Mouse (Mus musculus) left cerebral cortex, postnatal 10 days (tissue): ENCODE measurements around the gene Phrf1. TPM values are rescaled to one million over a fixed set of nuclear protein-coding genes. Genes with fewer than 3 reads are reported as not detected.
"Not testable (repeated sequence)": the region's sequence is repeated elsewhere in the genome, so short reads cannot be mapped to it uniquely, and the experiment has no call there.

Experiments
- DNase-seq, 2 experiments: peaks; one replicate each; pipeline ENCODE4 v3.0.0; 2021 to 2022; ENCODE audit warnings: low spot score in 2 of 2, mixed read lengths in 1 of 2; ENCODE audit errors: extremely low spot score in 1 of 2
- intact Hi-C: fragments of 180-260 bp; cut with DNase I; formaldehyde crosslinking; loops from one replicate; pipeline ENCODE4 v1.15.1; 2025
- total RNA-seq, 2 experiments: library from RNA; stranded (reverse); gene quantifications; 2 replicates each; pipeline ENCODE4 v1.2.3; 2021

Phrf1 gene
- total RNA-seq, 2 experiments from 2014 or later = 63.6 to 69.6 TPM

DNA sequence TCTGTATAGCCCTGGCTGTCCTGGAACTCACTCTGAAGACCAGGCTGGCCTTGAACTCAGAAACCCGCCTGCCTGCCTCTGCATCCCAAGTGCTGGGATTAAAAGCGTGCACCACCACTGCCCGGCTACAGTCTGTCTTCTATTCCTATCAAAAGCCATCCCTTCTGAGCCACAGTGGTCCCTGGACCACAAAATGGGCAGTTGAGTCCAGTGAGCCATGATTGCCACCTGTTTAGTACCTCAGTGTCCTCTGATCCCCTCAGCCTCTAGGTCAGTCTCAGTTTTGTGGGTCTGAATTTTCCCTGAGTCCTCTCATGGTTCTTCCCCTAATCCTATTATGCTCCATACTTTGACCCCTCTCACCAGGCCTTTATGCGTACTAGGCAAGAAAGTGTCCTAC is 788 bp upstream of the Phrf1 start:
- DNase-seq = no peak
- intact Hi-C loops = no loop called here

- intact Hi-C loops = no loop called here
- no peak for DNase-seq
These were observed 1.1 kb downstream of the Phrf1 start for GRCm38 (mm10) chr7:141229702-141230101.

DNA sequence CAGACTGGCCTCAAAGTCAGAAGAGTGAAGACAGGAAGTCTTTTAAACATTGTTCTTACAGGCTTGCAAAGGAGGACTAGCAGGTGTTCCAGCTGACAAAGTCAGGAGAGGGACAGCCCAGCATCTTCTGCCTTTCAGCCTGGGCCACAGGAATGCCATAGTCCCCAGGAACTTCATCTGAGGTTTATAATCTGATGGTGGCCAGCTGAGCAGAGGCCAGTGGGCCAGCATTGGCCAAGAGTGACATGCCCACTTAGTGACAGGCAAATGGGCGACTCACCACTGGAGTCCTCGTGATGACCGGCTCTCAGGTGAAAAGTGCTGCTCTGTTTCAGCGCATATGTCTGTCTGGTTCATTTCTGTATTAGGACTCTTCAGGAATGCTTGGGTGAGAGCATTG is 2.0 kb downstream of the Phrf1 start:
- intact Hi-C loops = no loop called here

DNA sequence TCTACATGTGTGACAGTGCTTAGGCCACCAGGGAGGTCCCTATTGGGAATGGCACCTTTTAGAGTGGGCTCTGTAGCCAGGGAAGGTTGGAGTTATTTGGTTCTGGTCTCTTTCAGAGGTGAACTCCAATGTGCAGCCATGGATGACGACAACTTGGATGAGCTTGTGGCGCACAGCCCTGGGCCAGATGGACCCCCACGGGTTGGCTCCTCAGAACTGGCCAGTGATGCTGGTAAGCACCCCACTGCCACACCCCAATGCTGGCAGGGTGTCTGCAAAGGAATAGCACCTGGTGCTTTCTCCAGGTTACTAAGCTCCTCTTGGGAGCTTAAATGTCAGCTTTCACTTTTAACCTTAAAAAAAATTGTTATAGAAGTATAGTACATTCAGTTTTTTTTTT is 2.5 kb downstream of the Phrf1 start:
- DNase-seq = no peak
- intact Hi-C loops = no loop called here

More for the DNA sequence above, 2.0 kb downstream of the Phrf1 start:
- no peak for DNase-seq

DNA sequence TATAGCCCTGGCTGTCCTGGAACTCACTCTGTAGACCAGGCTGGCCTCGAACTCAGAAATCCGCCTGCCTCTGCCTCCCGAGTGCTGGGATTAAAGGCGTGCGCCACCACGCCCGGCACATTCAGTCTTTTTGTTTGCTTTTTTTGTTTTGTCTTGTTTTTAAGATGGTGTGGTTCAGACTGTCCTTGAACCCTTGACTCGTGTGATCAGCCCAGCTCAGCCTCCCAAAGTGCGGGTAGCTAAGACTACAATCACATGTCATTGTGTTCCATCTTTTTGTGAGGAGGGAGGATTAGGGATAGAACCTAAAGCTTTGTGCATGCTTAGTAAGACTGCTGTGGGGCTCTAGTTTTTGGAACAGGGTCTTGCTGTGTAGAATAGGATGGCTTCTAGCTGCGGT is 3.0 kb downstream of the Phrf1 start:
- intact Hi-C loops = no loop called here

DNA sequence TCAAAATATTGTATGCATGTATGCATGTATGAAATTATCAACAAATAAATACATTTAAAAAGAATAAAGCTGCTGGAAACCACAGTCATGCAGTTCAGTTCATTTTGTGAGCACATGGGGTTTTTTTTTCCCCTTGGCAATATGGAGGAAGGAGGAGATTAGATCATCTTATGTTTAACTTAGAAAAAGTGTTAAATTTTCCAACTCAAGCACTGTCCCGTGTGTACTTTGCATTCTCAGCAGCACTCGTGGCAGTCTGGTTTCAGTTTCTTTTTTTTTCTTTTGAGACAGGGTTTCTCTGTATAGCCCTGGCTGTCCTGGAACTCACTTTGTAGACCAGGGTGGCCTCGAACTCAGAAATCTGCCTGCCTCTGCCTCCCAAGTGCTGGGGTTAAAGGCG is 21.9 kb downstream of the Phrf1 start:
- DNase-seq, intact Hi-C loops: not testable (repeated sequence)

More for the DNA sequence above, 3.0 kb downstream of the Phrf1 start:
- no peak for DNase-seq

- intact Hi-C loops = no loop called here
- no peak for DNase-seq
These were observed 27.6 kb downstream of the Phrf1 start for GRCm38 (mm10) chr7:141256159-141256558.

GRCm38 (mm10) chr7:141261480-141261879 is 32.9 kb downstream of the Phrf1 start:
- intact Hi-C loops = no loop called here
- no peak for DNase-seq

GRCm38 (mm10) chr7:141263640-141264039 is 35.1 kb downstream of the Phrf1 start:
- intact Hi-C loops = no loop called here
- no peak for DNase-seq

- no peak for DNase-seq
- intact Hi-C loops = no loop called here
These were observed 35.6 kb downstream of the Phrf1 start for GRCm38 (mm10) chr7:141264041-141264700.

DNA sequence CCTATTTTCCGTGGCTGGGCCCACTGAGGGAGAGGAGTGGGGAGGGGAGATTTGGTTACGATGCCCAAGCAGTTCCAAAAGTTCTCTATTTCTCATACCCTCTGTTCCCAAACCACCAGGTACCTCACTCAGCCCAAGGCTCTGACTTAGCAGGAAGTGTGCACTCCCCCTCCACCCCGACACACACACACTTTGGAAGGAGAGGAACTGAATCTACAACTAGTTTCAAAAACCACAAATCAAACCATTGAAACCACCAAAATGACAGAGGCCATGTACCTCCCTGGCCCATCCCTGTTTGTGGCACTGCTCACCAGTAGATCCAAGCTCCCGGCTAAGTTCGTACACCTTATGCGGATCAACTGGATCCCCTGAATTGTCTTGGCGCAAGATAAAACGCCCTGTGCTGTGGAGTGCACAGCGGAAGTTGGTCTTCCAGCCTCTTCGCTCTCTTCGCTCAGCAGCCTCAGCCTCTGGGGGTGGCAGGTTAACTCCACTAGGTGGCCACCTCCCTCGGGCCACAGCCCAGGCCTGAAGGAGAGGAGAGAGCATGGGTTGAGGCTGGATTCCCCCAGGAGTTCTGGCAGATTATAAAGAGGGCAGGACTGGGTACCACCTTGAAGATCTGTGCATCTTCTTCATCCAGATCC is 36.3 kb downstream of the Phrf1 start:
- intact Hi-C loops = loop anchor here (5.0 kb wide), 1 partner anchor 97 kb away; no protein-coding TSS in a partner anchor
- DNase-seq = peak in 1 of 2 experiments; percentile 54

GRCm38 (mm10) chr7:141265411-141265738 is 36.8 kb downstream of the Phrf1 start:
- intact Hi-C loops = loop anchor here (5.0 kb wide), 1 partner anchor 97 kb away; no protein-coding TSS in a partner anchor
- DNase-seq = no peak

GRCm38 (mm10) chr7:141265739-141266561 is 37.4 kb downstream of the Phrf1 start, which contains the start of gene Irf7:
TSS of gene Irf7 (minus strand) at chr7:141266481.
- DNase-seq = peak in 1 of 2 experiments; percentile 57
- intact Hi-C loops = loop anchor here (5.0 kb wide), 1 partner anchor 96 kb away; no protein-coding TSS in a partner anchor

GRCm38 (mm10) chr7:141268466-141269272 is 40.1 kb downstream of the Phrf1 start:
- intact Hi-C loops = loop anchor here (5.0 kb wide), 1 partner anchor 94 kb away; no protein-coding TSS in a partner anchor
- DNase-seq = no peak

DNA sequence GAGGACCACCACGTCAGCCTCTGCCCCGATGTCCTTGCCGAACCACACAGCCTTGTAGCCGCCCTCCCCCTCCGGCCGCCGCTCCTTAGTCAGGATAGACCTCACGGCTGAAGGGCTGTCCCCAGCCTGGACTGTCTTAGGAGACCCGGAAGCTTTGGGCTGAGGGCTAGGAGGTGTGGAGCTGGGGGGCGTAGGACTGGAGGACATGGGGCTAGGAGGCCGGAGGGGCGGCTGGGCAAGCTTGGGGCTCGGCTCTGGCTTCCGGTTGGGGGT is 40.6 kb downstream of the Phrf1 start:
- no peak for DNase-seq
- intact Hi-C loops = loop anchor here (5.0 kb wide), 1 partner anchor 93 kb away; no protein-coding TSS in a partner anchor

- intact Hi-C loops = no loop called here
These were observed 42.0 kb downstream of the Phrf1 start for GRCm38 (mm10) chr7:141270631-141271030.

DNA sequence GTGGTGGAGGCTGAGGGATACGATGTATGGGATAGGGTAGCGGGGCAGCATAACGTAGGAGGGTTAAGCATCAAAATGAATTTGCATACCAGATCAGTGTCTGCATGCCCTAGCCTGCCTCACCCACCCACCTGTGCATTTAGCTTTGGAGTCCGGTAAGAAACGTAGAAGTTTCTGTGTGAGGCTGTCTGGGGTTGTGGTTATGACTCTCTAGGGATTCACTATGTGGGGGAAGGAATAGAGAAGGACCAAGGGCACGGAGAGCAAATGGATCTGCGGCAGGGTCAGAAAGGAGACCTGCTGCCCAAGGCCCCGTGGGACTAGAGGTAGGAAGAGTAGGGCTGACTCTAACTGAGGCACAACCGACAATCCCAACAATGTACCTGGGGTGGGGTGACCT is 46.8 kb downstream of the Phrf1 start:
- intact Hi-C loops = no loop called here
- DNase-seq = no peak

More at GRCm38 (mm10) chr7:141270631-141271030, 42.0 kb downstream of the Phrf1 start:
- DNase-seq = no peak

DNA sequence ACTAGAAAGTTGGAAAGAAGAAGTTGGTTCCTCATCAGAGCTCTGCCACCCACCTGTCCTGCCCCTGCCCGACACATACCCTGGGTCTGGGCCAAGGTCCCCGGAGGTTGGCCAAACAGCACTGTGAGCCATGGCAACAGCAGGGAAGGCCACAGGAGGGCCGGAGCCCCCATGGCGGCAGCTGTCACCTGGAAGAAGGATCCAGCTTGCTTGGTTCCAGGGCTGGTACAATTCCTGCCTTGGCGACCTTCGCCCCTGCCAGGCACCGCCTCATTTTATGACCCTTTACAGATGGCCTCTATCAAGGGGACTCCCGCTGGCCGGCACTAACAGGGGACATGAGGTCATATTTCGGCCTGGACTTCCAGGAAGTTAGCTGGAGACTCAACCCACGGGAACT is 48.0 kb downstream of the Phrf1 start, which contains the start of gene Cdhr5:
Gene Cdhr5, minus strand, starts transcription at position 241 of the 400 bp plus-strand sequence.
- intact Hi-C loops = no loop called here
- no peak for DNase-seq
